Mouse (Mus musculus) heart, embryonic 14.5 days (tissue): ENCODE measurements around the gene Tmem269. TPM values are rescaled to one million over a fixed set of nuclear protein-coding genes. Genes with fewer than 3 reads are reported as not detected.

Experiments
- ATAC-seq: fragments of 200-750 bp; cut with Nextera tagmentation; 2 replicates; pipeline ENCODE4 v1.8.0; 2017; ENCODE audit warnings: low read depth, moderate TSS enrichment; ENCODE audit not compliant: insufficient number of reproducible peaks, insufficient read depth, low FRiP score
- H3K27ac ChIP-seq, 2 experiments: fragments of 200-500 bp in 1 of 2; fragments of 300-500 bp in 1 of 2; sonication (generic) in 1 of 2; replicated peaks in 1 of 2; 2 replicates each; pipeline ENCODE4 v1.5.1; 2012 to 2014; ENCODE audit warnings: low read depth in 2 of 2, low read length in 2 of 2, control low read depth in 1 of 2, mild to moderate bottlenecking in 1 of 2, mixed read lengths in 1 of 2; ENCODE audit not compliant: control insufficient read depth in 1 of 2, insufficient read depth in 1 of 2
- H3K27me3 ChIP-seq: fragments of 300-500 bp; sonication (generic); 2 replicates; pipeline ENCODE4 v1.6.1; 2014; ENCODE audit warnings: mild to moderate bottlenecking, low read length, control low read depth; ENCODE audit not compliant: control insufficient read depth, insufficient read depth
- H3K36me3 ChIP-seq: fragments of 300-500 bp; sonication (generic); 2 replicates; pipeline ENCODE4 v1.6.1; 2014; ENCODE audit warnings: mild to moderate bottlenecking, control low read depth, low read length, mixed read lengths; ENCODE audit not compliant: control insufficient read depth, insufficient read depth
- H3K4me1 ChIP-seq, 2 experiments: fragments of 200-500 bp in 1 of 2; fragments of 300-500 bp in 1 of 2; sonication (generic) in 1 of 2; 2 replicates each; pipeline ENCODE4 v1.6.1; 2012 to 2014; ENCODE audit warnings: low read length in 2 of 2, control low read depth in 1 of 2, mixed read lengths in 1 of 2; ENCODE audit not compliant: control insufficient read depth in 2 of 2, insufficient read depth in 2 of 2
- H3K4me2 ChIP-seq: fragments of 300-500 bp; sonication (generic); 2 replicates; pipeline ENCODE4 v1.6.1; 2014; ENCODE audit warnings: mild to moderate bottlenecking, low read length
- H3K4me3 ChIP-seq, 2 experiments: fragments of 200-500 bp in 1 of 2; fragments of 300-500 bp in 1 of 2; sonication (generic) in 1 of 2; 2 replicates each; pipeline ENCODE4 v1.5.1; 2012 to 2014; ENCODE audit warnings: low read length in 2 of 2, mild to moderate bottlenecking in 2 of 2, control low read depth in 1 of 2, low read depth in 1 of 2, moderate library complexity in 1 of 2; ENCODE audit not compliant: control insufficient read depth in 1 of 2, insufficient read depth in 1 of 2
- H3K9ac ChIP-seq: fragments of 300-500 bp; sonication (generic); 2 replicates; pipeline ENCODE4 v1.6.1; 2014; ENCODE audit warnings: mild to moderate bottlenecking, low read length
- H3K9me3 ChIP-seq: fragments of 300-500 bp; sonication (generic); 2 replicates; pipeline ENCODE4 v1.6.1; 2016; ENCODE audit warnings: low read length, control low read depth; ENCODE audit not compliant: control insufficient read depth
- whole genome bisulfite sequencing: fragments of 180-500 bp; shearing (Covaris S2); extraction: QIAGEN DNeasy Blood & Tissue Kit; methylation state at CpG from one replicate; pipeline ENCODE4 v1.1.7; 2014; 5-methylcytosine and 5-hydroxymethylcytosine counted together
- polyA plus RNA-seq: library from polyadenylated mRNA; unstranded; fragments of >200 nt; fragmentation: Nextera tagmentation; extraction: Ambion mirVana; gene quantifications from 2 replicates; pipeline ENCODE4 v1.2.1, GENCODE M21; 2014

Tmem269 gene
- polyA plus RNA-seq, 1 experiment from 2014 or later = 0.19 TPM

DNA sequence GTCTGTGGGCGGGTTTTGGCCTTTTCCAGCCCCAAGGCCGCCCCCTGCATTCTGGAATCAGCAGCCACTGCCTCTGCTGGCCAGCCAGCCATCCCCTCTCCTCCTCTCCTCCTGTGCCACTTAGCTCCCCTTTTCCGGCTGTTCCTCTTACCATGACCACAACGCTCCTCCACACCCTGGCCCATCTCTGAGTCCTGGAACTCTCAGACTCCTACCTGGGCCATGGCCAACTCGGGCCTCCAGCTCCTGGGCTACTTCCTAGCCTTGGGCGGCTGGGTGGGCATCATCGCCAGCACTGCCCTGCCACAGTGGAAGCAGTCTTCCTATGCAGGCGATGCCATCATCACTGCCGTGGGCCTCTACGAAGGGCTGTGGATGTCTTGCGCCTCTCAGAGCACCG, 37.3 kb upstream of the Tmem269 start, which contains the start of gene Cldn19:
Gene Cldn19 (plus strand): TSS at position 64 of the 400 bp plus-strand sequence.
- peaks cover 9 to 15% of the 10 kb centered on the region in 2 experiments; a peak in 3 of 4 replicates for H3K4me1 ChIP-seq
- no peaks in the 10 kb centered on the region for H3K27me3 ChIP-seq
- H3K9me3 ChIP-seq = no peaks in the 10 kb centered on the region
- no peak for ATAC-seq
- H3K4me3 ChIP-seq = no peak within 1 kb of the TSS
- no peaks in the 10 kb centered on the region for H3K36me3 ChIP-seq
- no peak within 1 kb of the TSS for H3K9ac ChIP-seq
- 79% methylated on average over 12 of the region's 12 CpGs for WGBS
- no peak within 1 kb of the TSS for H3K4me2 ChIP-seq
- H3K27ac ChIP-seq = no peak within 1 kb of the TSS

DNA sequence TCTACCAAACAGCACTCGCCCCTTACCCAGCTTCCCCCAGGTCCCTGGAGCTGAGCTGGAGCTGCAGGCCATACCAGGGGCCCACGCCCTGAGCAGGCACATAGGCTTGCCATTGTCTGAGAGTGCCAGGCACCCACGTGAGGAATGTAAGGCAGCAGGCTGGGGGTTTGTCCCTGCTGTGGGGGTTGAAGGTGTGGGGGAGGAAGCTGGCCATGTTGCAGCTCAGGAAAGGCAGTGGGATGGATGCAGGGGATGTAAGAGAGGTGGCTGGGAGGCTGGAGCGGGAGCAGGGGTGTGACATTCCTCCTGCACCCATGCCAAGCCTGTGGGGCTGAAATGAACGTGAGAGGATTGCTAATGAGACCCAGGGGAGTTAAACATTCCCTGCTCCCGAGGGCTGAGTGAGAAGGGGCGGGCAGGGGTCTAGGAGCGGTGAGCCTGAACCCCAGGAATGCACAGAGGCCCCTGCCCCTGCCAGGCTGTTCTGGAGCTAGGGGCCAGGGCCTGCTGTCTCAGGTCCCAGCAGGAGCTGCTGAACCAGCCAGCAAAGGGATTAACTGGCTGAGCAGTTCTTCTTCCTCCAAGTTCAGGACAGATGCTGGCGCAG, 36.1 kb upstream of the Tmem269 start:
- ATAC-seq = no peak

DNA sequence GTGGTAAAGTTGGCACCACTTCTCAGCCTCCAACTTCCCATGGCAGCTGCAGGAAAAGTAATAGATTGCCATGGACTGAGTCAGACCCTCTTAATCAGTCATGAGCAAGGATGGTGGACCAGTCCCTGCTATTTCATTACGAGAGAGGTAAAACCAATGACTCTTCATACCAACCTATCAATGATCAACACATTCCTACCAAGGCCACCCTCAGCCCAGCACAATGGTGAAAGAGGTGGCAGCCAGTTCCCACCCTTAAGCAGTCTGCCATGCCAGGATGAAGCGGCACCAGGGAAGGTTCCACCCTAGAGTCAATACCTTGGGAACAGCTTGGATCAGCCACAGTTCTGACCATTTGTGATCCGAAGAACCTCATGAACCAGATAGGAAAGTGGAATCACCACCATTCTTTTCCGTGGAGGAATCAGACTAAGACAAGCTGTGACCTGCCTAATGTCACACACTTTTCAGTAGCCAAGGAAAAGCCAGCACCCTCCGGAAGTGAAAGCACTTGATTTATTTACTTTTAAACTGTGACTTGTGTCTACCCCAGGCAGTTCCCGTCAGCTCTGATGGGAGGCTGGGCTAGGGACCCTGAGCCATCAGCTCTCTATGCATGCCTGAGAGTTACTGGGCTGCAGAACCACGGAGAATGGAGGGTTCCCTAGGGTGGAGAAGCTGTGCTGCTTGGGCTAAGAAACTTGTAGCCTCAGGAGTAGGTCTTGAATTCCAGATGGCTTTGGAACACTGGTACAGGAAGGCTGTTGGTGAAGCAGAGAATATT, 34.2 kb upstream of the Tmem269 start:
- Histone ChIP-seq H3K27me3 (no peaks in the 10 kb centered on the region), H3K4me2 (no peak overlapping the region), H3K4me3 (no peak overlapping the region), H3K4me1 (peaks cover 10 to 25% of the 10 kb centered on the region in 2 experiments), H3K27ac (no peak overlapping the region), H3K36me3 (peaks cover 13% of the 10 kb centered on the region), H3K9ac (no peak overlapping the region), H3K9me3 (no peaks in the 10 kb centered on the region)
- no peak for ATAC-seq
- WGBS = 53% methylated on average over 7 of the region's 7 CpGs

More for the DNA sequence above, 36.1 kb upstream of the Tmem269 start:
- H3K36me3 ChIP-seq = no peaks in the 10 kb centered on the region
- no peaks in the 10 kb centered on the region for H3K9me3 ChIP-seq
- H3K27ac ChIP-seq = no peak overlapping the region
- no peak overlapping the region for H3K9ac ChIP-seq
- H3K4me3 ChIP-seq = no peak overlapping the region
- H3K4me2 ChIP-seq = no peak overlapping the region
- 38% methylated on average over 9 of the region's 9 CpGs for WGBS
- peaks cover 7 to 9% of the 10 kb centered on the region in 2 experiments; a peak in 3 of 4 replicates for H3K4me1 ChIP-seq
- H3K27me3 ChIP-seq = no peaks in the 10 kb centered on the region

DNA sequence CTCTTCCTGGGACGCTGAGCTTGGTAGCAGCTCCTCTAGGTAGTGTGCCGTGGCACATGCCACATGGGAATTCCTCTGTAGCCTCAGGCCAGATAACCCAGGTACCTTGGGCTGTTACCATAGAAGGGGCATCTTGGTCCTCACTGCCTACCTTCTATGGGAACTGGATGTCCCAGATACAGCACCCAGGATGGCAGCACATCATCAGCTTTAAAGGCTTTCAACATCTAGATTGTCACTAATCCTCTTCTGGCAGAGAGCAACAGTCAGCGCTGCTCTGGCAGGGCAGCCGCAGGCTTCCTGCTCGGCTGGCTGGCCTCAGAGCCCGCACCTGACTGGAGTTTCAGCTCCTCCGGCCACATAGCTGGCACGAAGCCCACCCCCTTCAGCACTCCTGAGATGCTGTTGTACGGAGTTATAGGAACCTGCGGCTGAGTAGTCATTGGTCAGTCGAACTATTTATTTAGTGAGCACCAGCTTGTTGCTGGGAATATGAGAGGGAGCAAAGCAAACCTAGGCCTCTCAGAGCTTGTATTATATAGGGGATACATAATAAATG, 30.5 kb upstream of the Tmem269 start:
- 57% methylated on average over 11 of the region's 11 CpGs for WGBS

DNA sequence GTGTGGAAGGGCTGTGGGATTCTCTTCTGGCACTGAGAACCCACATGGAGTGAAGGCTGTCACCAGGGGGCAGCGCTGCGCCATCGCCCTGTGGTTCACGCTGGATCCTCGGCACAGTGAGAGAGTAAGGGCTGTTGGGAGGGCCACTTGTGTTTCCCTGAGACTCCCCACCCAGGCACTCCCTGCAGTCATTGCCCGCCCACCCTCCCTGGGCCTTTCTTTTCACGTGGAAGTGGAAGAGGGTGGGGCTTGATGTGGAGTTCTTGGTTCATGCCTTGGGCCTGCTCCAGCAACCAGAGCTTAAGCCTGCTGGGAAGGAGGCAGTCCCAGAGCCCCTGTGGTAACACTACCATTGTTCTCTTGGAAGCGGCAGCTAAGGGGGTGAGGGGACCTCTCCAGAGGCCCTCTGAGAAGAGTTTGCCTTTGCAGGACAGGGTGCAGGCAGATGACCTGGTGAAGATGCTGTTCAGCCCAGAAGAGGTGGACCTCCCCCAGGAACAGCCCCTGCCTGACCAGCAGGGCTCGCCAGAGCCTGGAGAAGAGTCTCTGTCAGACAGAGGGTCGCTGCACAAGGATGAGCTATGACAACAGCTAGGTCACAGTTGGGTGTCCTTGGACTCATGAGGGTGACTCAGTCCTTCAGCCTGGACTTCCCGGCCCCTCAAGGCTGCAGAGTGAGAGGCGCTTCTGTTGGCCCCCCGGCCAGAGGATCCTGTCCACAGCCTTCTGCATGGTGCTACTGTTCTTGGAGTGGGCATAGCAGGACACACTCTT, 29.6 kb upstream of the Tmem269 start:
- WGBS = 34% methylated on average over 13 of the region's 13 CpGs
- peaks cover 48% of the 10 kb centered on the region for H3K36me3 ChIP-seq
- H3K4me3 ChIP-seq = no peak overlapping the region
- no peak for ATAC-seq
- no peaks in the 10 kb centered on the region for H3K27me3 ChIP-seq
- peaks cover 12 to 29% of the 10 kb centered on the region in 2 experiments for H3K4me1 ChIP-seq
- H3K27ac ChIP-seq = 0 out of 4 replicates have a peak overlapping the region, but pooled peaks have one; percentile 6 to 10
- no peak overlapping the region for H3K4me2 ChIP-seq
- no peaks in the 10 kb centered on the region for H3K9me3 ChIP-seq
- H3K9ac ChIP-seq = no peak overlapping the region

More for the DNA sequence above, 30.5 kb upstream of the Tmem269 start:
- no peak overlapping the region for H3K9ac ChIP-seq
- H3K4me2 ChIP-seq = no peak overlapping the region
- H3K27me3 ChIP-seq = no peaks in the 10 kb centered on the region
- H3K27ac ChIP-seq = no peak overlapping the region
- peaks cover 40% of the 10 kb centered on the region for H3K36me3 ChIP-seq
- H3K9me3 ChIP-seq = no peaks in the 10 kb centered on the region
- H3K4me1 ChIP-seq = peaks cover 12 to 29% of the 10 kb centered on the region in 2 experiments
- H3K4me3 ChIP-seq = no peak overlapping the region
- ATAC-seq = no peak

DNA sequence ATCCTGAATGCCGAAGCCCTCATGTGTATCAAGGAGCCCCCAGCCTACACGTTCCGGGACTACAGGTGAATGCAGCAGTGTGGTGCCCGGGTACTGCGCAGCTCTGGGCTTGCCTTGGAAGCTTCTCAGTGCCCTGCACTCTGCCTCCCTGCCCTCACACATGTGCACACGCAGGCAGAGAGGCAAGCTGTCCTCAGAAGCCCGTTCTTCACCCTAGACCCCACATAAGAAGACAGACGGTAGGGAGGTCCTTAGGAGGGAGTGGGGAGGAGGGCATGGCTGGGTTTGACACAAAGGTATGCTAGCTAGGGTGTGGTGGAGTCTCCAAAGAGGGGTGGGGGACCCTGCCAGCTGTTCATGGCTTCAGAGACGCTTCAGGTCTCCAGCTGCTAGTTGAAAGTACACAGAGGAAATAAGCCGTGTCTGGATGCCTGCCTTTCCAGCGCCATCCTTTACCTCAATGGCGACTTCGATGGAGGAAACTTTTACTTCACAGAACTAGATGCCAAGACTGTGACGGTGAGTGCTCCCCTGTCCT, 28.7 kb upstream of the Tmem269 start:
- 81% methylated on average over 14 of the region's 14 CpGs for WGBS
- Histone ChIP-seq H3K9ac (no peak overlapping the region), H3K27me3 (no peaks in the 10 kb centered on the region), H3K4me2 (no peak overlapping the region), H3K9me3 (no peaks in the 10 kb centered on the region), H3K36me3 (peaks cover 57% of the 10 kb centered on the region), H3K27ac (no peak overlapping the region), H3K4me1 (peaks cover 12 to 29% of the 10 kb centered on the region in 2 experiments), H3K4me3 (no peak overlapping the region)
- no peak for ATAC-seq

DNA sequence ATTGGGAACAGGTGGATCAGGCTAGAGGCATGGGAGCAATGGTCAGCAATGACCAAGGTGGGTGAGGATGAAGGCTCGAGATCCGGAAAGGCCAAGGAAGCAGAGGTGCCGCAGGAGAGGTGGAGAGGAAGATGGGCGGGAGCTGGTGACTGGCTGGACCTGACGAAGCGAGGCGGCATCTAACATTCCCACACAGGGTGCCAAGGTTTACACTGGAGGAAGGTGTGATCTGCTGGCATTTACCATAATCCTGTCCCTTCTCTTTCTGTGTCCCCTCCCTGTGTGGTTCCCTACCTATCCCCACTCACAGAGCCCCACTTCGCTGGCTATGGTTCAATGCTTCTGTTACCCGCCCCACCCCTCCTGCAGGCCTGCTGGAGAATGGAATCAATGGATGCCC, 27.9 kb upstream of the Tmem269 start:
- no peaks in the 10 kb centered on the region for H3K9me3 ChIP-seq
- WGBS = 89% methylated on average over 7 of the region's 9 CpGs
- ATAC-seq = no peak
- no peak overlapping the region for H3K9ac ChIP-seq
- no peak overlapping the region for H3K4me3 ChIP-seq
- H3K27me3 ChIP-seq = no peaks in the 10 kb centered on the region
- peaks cover 12 to 29% of the 10 kb centered on the region in 2 experiments for H3K4me1 ChIP-seq
- H3K27ac ChIP-seq = no peak overlapping the region
- H3K36me3 ChIP-seq = peaks cover 64% of the 10 kb centered on the region
- no peak overlapping the region for H3K4me2 ChIP-seq
